Mouse (Mus musculus): ENCODE data around the gene Nop9.

GRCm38 (mm10) chr14:55716271-55716670 lies 29.2 kb upstream of the Nop9 start:
- TF ChIP-seq TAL1 (IDR thresholded peaks at IDR 0.05; ENCODE audit: low read length): no peak
- no peak for TF ChIP-seq GATA1 (IDR thresholded peaks at IDR 0.05; ENCODE audit: low read length)
